Mouse (Mus musculus): ENCODE results near the gene Ergic1. TPM values are rescaled to one million over a fixed set of nuclear protein-coding genes. Genes with fewer than 3 reads are reported as not detected.
A peak's percentile ranks its signal among the peaks of the same experiment; 100 is the strongest.

Ergic1 gene
- total RNA-seq, 2 experiments from 2014 or later: 47.5 to 56.2 TPM

- intact Hi-C loops (cut with DNase I): loop anchor here (1.0 to 2.0 kb wide), 5 partner anchors 25 to 131 kb away; no protein-coding TSS in a partner anchor
- DNase-seq: no peak
Observed at GRCm38 (mm10) chr17:26595448-26596167, 34.3 kb downstream of the Ergic1 start.

- intact Hi-C loops (cut with DNase I): loop anchor here (1.0 to 2.0 kb wide), 5 partner anchors 25 to 131 kb away; no protein-coding TSS in a partner anchor
- peak; percentile 82 to 85 for DNase-seq
Observed at GRCm38 (mm10) chr17:26596168-26596658, 34.9 kb downstream of the Ergic1 start.

GRCm38 (mm10) chr17:26596856-26597481, 35.7 kb downstream of the Ergic1 start:
- intact Hi-C loops (cut with DNase I): loop anchor here (1.0 to 2.0 kb wide), 5 partner anchors 24 to 132 kb away; no protein-coding TSS in a partner anchor
- no peak for DNase-seq

- no peak for DNase-seq
- intact Hi-C loops (cut with DNase I): no loop called here
Observed at GRCm38 (mm10) chr17:26598845-26599244, 37.6 kb downstream of the Ergic1 start.

GRCm38 (mm10) chr17:26600913-26601447, 39.7 kb downstream of the Ergic1 start:
- DNase-seq: no peak
- intact Hi-C loops (cut with DNase I): no loop called here

- intact Hi-C loops (cut with DNase I): no loop called here
- no peak for DNase-seq
Observed at GRCm38 (mm10) chr17:26601514-26601913, 40.2 kb downstream of the Ergic1 start.

GRCm38 (mm10) chr17:26601926-26602325, 40.6 kb downstream of the Ergic1 start:
- no peak for DNase-seq
- intact Hi-C loops (cut with DNase I): loop anchor here (2.0 kb wide), 1 partner anchor 15 kb away; no protein-coding TSS in a partner anchor

GRCm38 (mm10) chr17:26602371-26602885, 41.1 kb downstream of the Ergic1 start:
- intact Hi-C loops (cut with DNase I): loop anchor here (2.0 kb wide), 1 partner anchor 14 kb away; no protein-coding TSS in a partner anchor
- DNase-seq: peak; percentile 66 to 71

- intact Hi-C loops (cut with DNase I): loop anchor here (2.0 kb wide), 1 partner anchor 13 kb away; no protein-coding TSS in a partner anchor
- no peak for DNase-seq
Observed at GRCm38 (mm10) chr17:26603311-26603710, 42.0 kb downstream of the Ergic1 start.

- no peak for DNase-seq
- intact Hi-C loops (cut with DNase I): no loop called here
Observed at GRCm38 (mm10) chr17:26605636-26606035, 44.3 kb downstream of the Ergic1 start.

- intact Hi-C loops (cut with DNase I): no loop called here
- DNase-seq: peak in 1 of 2 experiments; percentile 43
Observed at GRCm38 (mm10) chr17:26606516-26606915, 45.2 kb downstream of the Ergic1 start.

GRCm38 (mm10) chr17:26608348-26608747, 47.1 kb downstream of the Ergic1 start:
- intact Hi-C loops (cut with DNase I): no loop called here

GRCm38 (mm10) chr17:26608877-26609276, 47.6 kb downstream of the Ergic1 start:
- DNase-seq: no peak
- intact Hi-C loops (cut with DNase I): no loop called here

More at GRCm38 (mm10) chr17:26608348-26608747, 47.1 kb downstream of the Ergic1 start:
- DNase-seq: no peak

- no peak for DNase-seq
- intact Hi-C loops (cut with DNase I): no loop called here
Observed at GRCm38 (mm10) chr17:26609820-26610219, 48.5 kb downstream of the Ergic1 start.

GRCm38 (mm10) chr17:26611328-26611727, 50.0 kb downstream of the Ergic1 start:
- DNase-seq: no peak
- intact Hi-C loops (cut with DNase I): no loop called here

- DNase-seq: no peak
- intact Hi-C loops (cut with DNase I): no loop called here
Observed at GRCm38 (mm10) chr17:26611918-26612317, 50.6 kb downstream of the Ergic1 start.

GRCm38 (mm10) chr17:26614286-26614685, 53.0 kb downstream of the Ergic1 start:
- intact Hi-C loops (cut with DNase I): no loop called here
- no peak for DNase-seq

GRCm38 (mm10) chr17:26614708-26615486, 53.6 kb downstream of the Ergic1 start:
- no peak for DNase-seq
- intact Hi-C loops (cut with DNase I): no loop called here

GRCm38 (mm10) chr17:26616696-26617095, 55.4 kb downstream of the Ergic1 start:
- intact Hi-C loops (cut with DNase I): loop anchor here (2.0 kb wide), 1 partner anchor 14 kb away; no protein-coding TSS in a partner anchor

GRCm38 (mm10) chr17:26618498-26618897, 57.2 kb downstream of the Ergic1 start:
- DNase-seq: no peak
- intact Hi-C loops (cut with DNase I): no loop called here

More at GRCm38 (mm10) chr17:26616696-26617095, 55.4 kb downstream of the Ergic1 start:
- peak in 1 of 2 experiments; percentile 52 for DNase-seq

All from heart, postnatal 36 days (tissue).